Mouse (Mus musculus) gastrocnemius, postnatal 4 days (tissue): ENCODE measurements around the gene Gm14819. TPM values are rescaled to one million over a fixed set of nuclear protein-coding genes. Genes with fewer than 3 reads are reported as not detected.
"Not testable (repeated sequence)": the region's sequence is repeated elsewhere in the genome, so short reads cannot be mapped to it uniquely, and the experiment has no call there.

Experiments
- DNase-seq, 2 experiments: peaks; one replicate each; pipeline ENCODE4 v3.0.0; 2021 to 2022; ENCODE audit warnings: low spot score in 2 of 2, mixed read lengths in 2 of 2
- long read RNA-seq, 2 experiments: library from polyadenylated mRNA; stranded (forward); transcript quantifications; one replicate each; pipeline ENCODE4 v2.0.0; 2021
- total RNA-seq, 2 experiments: library from RNA; stranded (reverse); gene quantifications; 2 replicates each; pipeline ENCODE4 v1.2.3; 2021

Gm14819 gene
- total RNA-seq: not detected
- long read RNA-seq, experiment 1: 0 reads
- long read RNA-seq, experiment 2: 0 reads

DNA sequence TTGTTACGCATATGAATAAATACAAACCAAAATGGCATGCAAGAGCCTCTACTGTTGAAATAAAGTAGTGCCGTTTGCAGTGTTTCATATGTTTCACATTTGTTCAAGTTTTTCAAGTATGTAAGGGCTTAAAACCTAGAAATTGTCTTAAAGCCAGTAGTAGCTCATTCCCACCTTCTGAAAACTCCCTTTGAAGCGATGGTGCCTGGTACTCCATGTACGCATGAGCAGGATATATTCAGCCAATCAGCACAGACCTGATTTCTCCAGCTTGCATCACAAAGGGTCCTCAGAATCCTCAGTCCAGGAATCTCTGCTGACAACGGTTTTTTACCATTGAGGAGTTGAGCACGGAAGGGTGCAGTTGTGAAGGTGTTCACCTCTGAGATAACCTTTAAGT is at the start of gene Gm14819:
Gm14819 (plus strand) TSS at position 301 of the 400 bp plus-strand sequence.
- not testable (repeated sequence) for DNase-seq
